Mouse (Mus musculus): ENCODE data around the gene Slc17a9. TPM values are rescaled to one million over a fixed set of nuclear protein-coding genes. Genes with fewer than 3 reads are reported as not detected.

Slc17a9 gene
- under 1 TPM; 0.34 to 0.57 TPM for total RNA-seq (2021)
- long read RNA-seq, experiment 1, result 0 reads
- long read RNA-seq, experiment 2, result 0 reads

DNA sequence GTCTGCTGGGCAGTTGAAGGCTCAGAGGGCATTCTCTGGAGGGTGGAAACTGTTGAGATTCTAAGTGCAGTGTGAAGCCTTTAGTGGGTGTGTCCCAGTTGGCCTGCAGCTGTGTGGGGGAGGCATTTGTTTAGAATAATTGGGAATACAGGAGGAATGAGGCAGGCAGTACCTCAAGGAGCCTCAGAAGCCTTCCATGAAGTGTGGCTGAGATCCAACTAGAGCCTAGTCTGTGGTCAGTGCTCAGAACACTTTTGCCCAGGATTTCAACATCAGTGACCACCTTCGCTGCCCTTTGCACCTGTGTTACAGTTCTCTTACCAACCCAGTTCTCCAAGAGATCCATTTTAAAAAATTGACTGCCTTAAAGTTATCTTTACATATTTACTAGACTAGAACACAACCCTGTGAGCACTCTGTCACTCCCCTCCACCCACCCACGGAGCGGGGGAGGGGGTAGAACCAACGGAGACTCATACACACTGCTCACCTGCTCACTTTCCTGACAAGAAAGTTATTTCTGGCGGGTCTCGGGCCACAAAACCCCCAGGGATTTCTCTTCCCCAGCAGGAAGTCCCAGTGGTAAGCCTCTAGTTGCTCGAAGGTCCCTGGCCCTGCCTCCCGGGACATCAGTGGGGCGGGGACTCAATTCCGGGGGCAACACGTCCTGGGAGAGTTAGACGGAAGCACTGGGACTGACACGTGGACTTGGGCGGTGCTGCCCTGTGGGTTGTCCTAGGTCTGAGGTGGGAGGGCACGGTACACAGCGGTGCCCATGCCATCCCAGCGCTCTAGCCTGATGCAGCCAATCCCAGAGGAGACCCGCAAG lies at the start of gene Slc17a9:
TSS of gene Slc17a9 (plus strand) at position 679 of the 829 bp plus-strand sequence.
- peak; percentile 49 to 53 for DNase-seq
- intact Hi-C loops (cut with DNase I), result loop anchor here (5.0 kb wide), 1 partner anchor 42 kb away; no protein-coding TSS in a partner anchor

DNA sequence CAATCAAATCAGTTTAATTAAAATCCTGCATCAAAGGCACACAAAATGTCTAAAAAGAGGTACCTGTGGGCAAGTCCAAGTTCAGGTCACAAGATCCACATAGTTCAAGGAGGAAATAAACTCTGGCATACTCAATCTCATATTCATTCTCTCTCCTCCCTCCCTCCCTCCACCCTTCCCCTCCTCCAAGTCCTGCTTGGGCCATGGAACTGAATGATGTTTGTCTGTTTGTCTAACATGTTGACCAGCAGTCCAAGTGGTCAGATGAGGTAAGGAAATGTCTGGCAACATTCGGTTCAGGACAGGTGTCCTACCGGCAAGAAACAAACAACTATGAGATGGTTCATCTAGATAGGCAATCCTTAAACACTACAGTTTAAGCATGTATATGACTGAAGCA lies 48.4 kb upstream of the Slc17a9 start:
- no peak for DNase-seq
- intact Hi-C loops (cut with DNase I), result loop anchor here (5.0 to 10.0 kb wide), 2 partner anchors 89 to 238 kb away; partner anchors contain the start of gene Ogfr

DNA sequence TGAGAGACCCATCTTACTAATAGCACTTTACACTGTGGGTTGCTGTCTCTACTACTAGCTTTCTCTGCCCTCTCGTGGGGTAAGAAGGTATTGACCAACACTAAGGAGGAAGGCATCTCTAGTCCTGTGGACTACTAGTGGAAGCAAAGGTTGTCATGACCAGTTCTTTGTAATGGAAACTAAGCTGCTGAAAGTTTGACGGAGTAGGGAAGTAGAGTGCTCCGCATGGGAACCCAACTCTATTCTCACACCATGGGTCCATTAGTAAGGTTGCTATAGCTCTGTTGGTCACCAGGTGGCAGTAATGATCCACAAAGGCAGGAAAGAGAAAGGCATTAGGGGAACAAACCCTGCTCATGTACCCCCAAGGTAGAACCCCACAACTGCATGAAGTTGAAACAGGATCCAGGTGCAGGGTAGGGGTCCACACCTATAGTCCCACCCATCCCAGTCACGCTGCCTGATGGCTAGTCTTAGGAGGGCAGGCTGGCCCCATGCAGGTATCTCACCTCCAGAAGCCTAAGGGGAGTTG lies 46.4 kb upstream of the Slc17a9 start:
- intact Hi-C loops (cut with DNase I), result loop anchor here (2.0 to 10.0 kb wide), 4 partner anchors 32 to 236 kb away; partner anchors contain the start of genes Gid8 and Ogfr
- peak; percentile 65 to 80 for DNase-seq

DNA sequence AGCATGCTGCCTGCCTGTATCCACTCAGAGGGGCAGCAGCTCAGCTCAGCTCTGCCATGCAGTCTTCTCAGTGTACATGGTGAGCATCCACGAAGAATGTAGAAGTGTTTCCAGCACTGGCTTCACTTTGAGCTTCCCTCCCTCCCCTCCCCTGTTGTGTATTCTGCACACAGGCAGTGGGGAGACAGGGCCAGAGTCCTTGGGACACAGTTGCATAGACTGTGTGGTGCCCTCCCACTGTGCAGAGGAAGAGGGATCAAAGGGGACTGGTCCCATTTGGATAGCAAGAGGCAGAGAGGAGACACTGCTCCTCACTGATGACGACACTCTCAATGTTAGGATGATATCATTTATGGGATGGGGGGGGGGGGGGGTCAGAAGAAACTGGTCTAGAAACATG lies 43.8 kb upstream of the Slc17a9 start:
- no peak for DNase-seq
- intact Hi-C loops (cut with DNase I), result loop anchor here (5.0 kb wide), 1 partner anchor 41 kb away; no protein-coding TSS in a partner anchor

DNA sequence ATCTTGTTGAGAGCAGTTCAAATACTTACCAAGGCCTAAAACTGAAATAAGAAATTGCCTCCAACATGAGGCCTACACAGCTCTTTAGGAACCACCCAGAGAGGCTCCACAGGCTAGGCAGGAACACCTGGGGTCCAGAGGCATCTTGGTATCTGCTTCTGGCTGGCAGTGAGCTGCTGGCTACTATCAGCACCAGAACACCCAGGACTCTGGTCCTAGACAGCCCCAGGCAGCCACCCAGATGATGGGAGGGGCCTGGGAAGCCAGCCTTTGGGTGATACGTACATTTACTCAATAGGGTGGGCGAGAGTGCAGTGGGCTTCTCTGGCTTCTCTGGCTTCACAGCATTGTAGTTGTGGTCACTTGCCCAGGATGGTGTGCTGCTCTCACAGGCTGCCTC lies 41.5 kb upstream of the Slc17a9 start:
- intact Hi-C loops (cut with DNase I), result loop anchor here (5.0 kb wide), 1 partner anchor 39 kb away; no protein-coding TSS in a partner anchor
- DNase-seq, result no peak

DNA sequence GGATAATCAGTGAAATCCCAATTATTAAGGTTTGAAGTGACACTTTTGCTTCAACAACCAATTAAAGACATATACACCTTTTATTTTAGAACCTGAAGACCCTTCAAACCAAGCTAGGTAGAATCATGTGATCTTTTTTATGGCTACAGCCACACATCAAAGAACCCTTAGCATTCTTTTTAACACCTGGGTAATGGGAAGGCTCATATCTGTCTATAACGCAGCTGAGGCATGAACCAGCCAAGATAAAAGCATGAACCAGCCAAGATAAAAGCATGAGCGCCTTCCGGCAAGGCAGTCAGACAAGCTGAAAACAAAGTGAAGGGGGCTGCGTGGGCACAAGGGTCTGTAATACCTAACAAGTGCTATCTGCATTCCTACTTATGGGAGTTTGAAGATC lies 41.0 kb upstream of the Slc17a9 start:
- no peak for DNase-seq

DNA sequence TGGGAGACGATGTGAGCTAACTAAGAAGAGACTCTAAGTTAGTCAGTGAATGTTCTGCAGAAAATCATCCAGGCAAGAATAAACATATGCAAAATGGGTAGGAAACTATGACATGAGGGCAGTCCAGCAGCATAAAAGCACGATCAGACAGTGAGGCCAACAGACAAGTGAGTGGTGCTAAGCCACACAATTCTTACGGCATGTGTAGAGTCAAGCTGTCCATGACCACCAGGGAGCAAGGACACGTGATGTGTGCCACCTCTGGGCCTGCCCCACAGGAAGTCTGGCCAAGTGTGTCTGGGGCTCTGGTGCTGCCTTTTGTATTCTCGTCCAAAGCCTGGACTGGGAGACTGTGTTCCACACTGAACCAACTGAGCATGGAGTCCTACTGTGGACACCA lies 35.2 kb upstream of the Slc17a9 start:
- no peak for DNase-seq
- intact Hi-C loops (cut with DNase I), result no loop called here

More for the DNA sequence above, 41.0 kb upstream of the Slc17a9 start:
- intact Hi-C loops (cut with DNase I), result loop anchor here (5.0 kb wide), 1 partner anchor 38 kb away; no protein-coding TSS in a partner anchor

DNA sequence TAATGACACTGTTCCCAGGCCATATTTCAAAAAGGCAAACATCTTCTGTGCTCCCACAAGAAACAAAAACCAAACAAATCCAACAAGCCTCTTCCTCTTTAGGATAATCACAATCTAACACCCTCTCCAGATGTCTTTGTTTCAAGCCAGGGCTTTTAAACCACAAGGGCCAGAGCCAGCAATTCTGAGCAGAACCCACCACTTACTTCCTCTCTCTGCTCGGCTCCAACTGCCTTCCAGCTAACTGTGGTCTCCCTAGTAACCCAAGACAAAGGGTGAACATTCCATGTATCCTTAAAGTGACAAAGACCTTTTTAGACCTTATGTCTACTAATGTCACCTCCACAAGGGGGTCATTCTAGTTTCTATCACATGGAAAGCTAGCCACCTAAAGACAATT lies 32.4 kb upstream of the Slc17a9 start:
- intact Hi-C loops (cut with DNase I), result no loop called here
- DNase-seq, result peak; percentile 47 to 52

DNA sequence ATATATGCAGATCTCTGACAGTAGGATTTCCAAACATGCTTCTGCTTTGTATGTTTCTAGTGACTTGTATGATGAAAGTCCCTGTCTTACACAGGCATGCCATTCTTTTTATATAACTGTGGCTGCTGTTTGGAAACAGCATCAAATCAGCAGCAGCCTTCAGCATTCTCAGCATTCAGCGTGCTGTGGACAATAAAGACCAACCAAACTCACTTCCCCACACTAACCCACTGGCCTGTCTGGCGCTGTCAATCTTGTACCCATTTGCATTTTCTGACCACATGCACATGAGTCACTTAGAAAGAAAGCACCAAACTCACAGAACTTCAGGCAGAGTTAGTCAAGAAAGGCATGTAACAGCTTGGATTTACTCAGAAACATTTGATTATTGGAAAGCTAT lies 29.9 kb upstream of the Slc17a9 start:
- intact Hi-C loops (cut with DNase I), result no loop called here
- DNase-seq, result no peak

DNA sequence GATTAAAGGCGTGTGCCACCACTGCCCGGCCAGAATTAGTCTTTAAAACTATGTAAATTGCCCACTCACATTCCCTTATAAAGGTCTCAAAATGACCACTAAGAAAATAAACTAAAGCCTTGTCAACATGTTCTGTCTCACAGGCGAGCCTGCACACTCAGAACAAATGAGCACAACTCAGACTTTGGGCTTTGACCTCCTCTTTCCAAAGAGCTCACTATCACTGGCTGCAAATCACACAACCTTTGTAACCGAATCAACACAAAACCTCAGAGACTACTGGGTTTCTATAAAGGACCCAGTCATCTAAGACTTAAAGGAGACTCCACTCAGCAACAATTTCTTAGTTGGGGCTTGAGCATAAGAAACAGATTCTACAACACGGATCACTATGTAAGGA lies 24.6 kb upstream of the Slc17a9 start:
- DNase-seq, result no peak
- intact Hi-C loops (cut with DNase I), result no loop called here

DNA sequence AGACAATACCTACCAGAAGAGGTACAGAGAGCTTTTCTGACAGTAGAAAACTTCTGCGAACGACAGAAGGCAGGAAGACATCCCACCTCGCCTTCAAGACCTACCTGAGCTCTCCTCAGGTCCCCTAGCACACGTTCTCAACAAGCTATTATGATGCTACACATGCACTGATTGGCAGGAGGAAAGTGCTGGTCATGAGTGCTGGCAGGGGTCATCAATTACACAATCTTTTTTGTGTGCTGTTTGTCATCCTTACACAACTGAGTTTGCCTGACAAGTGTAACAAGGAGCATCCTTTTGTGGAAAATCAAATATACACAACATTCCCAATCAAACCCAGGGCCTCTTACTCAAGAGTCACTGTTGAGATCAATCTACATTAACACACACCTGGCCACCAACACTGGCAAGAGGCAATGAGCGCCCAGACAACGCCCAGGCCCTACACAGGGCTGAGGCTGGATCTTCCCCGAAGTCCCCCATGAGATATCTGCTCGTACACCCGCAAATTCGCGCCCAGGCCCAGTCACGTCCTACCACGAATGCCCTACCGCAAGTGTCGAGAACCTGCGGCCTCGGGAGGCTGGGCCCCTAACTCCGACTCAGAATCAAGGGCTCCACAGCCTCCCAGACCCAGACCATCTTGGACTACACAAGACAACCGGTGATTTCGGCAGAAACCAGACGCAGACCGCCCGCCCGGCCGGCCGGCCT lies 23.9 kb upstream of the Slc17a9 start:
- no peak for DNase-seq
- intact Hi-C loops (cut with DNase I), result no loop called here

DNA sequence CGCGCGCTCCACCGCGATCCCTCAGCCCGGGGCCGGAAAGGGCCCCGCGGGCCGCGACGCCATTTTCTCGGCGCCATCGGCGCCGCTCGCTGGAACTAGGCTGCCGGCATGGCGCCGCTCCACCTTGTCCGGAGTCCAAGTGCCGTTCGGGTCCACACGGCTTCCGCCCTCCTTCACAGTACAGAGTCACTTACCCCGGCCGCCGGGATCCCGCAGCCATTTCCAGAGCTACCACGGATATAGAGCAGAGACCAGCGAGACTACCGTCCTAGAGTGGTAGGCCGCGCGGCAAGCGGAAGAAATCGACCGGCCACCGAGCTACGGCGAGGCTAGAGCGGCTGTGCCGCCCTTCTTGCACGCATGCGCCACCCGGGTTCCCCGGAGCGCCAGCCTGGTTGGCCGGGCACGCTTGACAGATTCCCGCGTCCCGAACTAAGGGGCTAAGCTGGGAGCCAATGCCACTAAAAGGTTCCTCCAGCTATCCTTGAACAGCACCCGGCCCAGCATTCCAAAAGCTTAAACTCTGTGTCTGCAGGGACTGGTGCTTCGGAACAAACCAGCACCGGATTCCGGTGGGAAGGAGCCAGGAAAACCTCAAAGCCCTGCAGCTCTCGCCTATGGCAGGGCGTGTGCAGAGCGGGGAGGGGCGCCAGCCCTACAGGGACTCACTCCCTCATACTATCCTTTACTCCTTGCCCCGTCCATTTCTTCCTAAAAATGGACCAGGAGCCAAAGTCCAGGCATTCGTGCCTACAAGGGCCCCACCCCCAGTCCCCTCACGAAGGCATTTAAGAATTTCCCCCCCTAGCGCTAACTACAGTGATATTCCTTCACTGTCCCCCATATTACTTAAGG lies 23.1 kb upstream of the Slc17a9 start:
- intact Hi-C loops (cut with DNase I), result no loop called here
- DNase-seq, result peak; percentile 94

DNA sequence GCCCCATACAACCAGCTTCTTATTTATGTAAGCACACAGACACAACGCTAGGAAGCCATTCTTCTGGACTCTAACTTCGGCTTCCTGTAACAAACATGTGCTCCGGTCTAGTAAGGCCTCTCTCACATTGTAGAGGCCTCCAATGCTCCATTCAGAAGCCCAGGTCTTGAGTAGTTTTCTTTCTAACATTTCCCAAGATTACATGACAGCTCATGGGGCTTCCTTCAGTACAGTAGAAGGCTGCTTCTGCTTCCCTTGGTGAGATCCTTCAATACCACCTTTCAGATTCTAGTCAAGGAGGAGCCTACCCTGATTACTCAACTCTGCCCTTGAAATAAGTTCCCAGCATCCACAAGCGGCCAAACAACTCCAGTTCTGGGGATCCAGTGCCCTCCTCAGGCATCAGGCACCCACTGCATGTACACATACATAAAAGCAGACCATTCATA lies 22.3 kb upstream of the Slc17a9 start:
- intact Hi-C loops (cut with DNase I), result no loop called here
- DNase-seq, result no peak

DNA sequence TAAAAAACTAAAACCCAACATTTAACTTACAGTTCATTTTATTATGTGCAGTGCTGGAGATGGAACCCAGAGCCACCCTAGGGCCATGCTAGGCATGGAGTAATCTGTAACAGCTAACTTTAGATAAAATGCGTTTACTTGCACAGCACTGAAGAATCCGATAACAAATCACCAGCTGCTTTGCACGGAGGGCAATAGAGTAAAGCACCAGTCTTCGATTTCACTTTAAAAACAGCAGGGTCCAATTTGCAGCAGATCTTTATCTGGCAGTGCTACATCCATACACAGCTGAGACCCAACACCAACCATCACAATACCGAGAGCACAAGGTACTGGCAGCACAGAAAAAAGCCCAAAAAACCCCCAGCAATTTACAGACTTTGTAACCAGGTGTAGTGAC lies 21.9 kb upstream of the Slc17a9 start:
- intact Hi-C loops (cut with DNase I), result no loop called here
- DNase-seq, result no peak

DNA sequence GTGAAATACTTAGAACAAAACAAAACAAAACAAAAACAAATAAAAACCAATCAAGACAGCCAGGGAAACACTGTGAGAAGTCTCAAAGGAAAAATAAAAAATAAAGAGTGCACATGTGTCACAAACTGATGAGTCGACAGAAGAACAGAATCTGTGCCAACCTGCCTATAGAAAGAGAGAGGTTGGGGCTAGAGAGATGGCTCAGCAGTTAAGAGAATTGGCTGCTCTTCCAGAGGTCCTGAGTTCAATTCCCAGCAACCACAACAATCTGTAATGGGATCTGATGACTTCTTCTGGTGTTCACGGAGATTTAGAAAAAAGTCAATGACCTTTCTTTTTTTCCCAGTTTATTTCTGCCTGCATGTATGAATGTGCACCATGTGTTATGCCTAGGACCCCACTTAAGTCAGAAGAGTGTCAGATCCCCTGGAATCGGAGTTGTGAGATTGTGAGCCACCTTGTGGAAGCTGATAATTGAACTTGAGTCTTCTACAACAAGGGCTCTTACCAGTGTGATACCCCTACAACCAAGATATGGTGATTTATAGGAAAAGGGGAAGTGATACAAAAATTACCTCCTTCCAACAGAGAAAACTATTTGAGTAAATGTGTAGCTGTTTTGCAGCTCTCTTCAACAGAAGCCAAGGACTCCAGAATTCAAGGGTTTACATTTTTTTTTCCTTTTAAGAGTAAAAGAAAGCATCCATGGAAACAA lies 21.3 kb upstream of the Slc17a9 start:
- intact Hi-C loops (cut with DNase I), result no loop called here
- no peak for DNase-seq

DNA sequence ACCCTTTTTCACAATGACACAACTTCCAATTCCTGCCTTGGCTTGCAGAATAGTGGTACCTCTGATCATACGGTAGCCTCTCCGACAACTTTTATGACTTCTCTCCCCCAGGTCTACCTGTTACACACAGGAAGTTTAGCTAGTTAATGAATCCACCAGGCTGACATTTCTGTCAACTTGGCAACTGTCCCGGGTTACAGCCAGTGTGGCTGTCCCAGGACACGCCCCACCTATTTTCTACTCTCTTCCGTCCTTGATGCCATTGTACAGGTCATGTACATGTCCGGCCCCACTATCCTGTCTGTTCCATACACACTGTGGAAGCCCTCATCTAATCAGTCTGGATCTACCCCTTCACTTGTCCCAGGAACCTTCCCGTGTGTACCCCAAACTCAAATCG lies 20.5 kb upstream of the Slc17a9 start:
- intact Hi-C loops (cut with DNase I), result no loop called here
- DNase-seq, result peak; percentile 70 to 76

DNA sequence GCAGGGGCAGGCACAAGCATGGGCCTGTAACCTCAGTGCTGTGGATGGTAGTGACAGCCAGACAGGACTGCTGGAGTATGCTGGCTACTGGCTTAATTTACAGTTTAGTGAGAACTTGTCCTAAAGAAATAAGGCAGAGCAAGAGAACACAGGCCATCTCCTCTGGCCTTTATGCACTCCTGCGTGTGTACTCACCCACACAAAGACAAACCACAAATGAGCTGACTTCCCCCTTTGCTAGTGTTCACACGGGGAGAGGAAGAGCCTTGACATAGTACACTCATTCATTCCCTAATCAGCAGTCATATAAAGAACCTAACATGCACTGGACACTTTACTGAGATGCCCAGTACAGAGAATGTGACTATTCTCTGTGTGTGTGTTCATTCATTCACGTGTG lies 20.0 kb upstream of the Slc17a9 start:
- no peak for DNase-seq
- intact Hi-C loops (cut with DNase I), result no loop called here

DNA sequence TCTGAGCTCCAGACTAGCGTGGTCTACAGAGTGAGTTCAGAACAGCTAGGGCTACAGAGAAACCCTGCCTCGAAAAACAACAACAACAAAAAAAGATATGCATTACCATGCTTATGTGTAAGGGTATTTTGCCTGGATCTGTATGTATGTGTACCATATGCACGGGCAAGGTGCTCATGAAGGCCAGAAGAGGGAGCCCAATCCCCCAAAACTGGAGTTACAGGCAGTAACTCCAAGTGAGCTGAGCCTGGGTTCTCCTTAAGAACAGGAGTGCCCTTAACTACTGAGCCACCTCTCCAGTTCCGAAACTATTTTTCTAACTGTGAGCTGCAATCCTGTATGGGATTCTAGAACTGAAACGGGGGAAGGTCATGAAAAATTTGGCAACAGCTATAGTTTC lies 19.1 kb upstream of the Slc17a9 start:
- intact Hi-C loops (cut with DNase I), result no loop called here
- no peak for DNase-seq

Measured in heart, postnatal 14 days (tissue).